Mouse (Mus musculus): Measurements from ENCODE around the gene Mrgpre.

Mrgpre gene

DNA sequence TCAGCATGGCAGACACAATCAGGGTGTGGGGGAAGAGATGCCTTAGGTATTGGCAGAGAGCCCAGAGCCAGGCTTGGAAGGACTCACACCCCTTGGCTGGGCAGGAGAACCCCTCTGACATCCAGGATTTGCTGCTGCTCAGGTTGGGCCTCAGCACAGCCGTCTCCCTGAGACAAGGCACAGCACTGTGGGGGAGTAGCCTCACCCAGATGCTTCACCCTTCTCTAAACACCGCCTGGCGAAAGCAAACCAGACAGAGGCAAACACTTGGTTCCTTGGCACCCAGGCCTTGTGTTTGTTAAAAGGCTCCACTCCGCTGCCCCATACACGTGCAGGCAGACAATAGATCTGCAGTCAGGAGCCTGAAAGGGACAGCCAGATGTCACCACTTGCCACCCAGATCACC lies 45.7 kb downstream of the Mrgpre start:
- DNase-seq (ENCODE audit: low spot score in 2 of 2) = no peak

GRCm38 (mm10) chr7:143738194-143738593 lies 46.1 kb downstream of the Mrgpre start:
- DNase-seq (ENCODE audit: low spot score in 2 of 2) = no peak

DNA sequence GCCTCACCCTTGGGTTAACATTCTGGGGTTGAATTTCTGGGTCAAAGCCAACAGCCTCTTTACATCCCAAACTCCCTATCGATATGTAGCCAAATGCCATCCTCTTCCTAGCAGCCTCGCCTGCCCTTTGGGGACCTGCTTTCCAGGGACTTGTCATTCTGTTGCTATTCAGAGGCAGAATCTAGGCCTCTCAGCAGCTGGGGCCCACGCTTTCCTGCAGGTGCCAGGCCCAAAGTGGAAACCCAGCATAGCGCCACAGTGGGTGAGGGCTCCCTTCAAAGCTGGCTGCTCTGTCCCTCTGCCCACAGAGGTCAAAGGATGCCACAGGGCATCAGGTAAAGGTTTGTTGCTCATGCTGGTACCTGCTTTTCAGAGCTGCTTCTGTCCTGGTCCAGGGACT lies 50.6 kb downstream of the Mrgpre start:
- DNase-seq (ENCODE audit: low spot score in 2 of 2) = no peak

GRCm38 (mm10) chr7:143729886-143730285 lies 54.4 kb downstream of the Mrgpre start:
- DNase-seq (ENCODE audit: low spot score in 2 of 2) = no peak

Measured in spleen, postnatal 4 days (tissue).